Mouse (Mus musculus): Measurements from ENCODE around the gene Ablim2. TPM values are rescaled to one million over a fixed set of nuclear protein-coding genes. Genes with fewer than 3 reads are reported as not detected.

Gene Ablim2
- polyA plus RNA-seq (2015; fragmentation: Illumina TruSeq; extraction: RNeasy Lipid Tissue Mini Kit (QIAGEN cat#74804); ENCODE audit: insufficient read depth, low read depth, low replicate concordance), result 4.0 TPM

DNA sequence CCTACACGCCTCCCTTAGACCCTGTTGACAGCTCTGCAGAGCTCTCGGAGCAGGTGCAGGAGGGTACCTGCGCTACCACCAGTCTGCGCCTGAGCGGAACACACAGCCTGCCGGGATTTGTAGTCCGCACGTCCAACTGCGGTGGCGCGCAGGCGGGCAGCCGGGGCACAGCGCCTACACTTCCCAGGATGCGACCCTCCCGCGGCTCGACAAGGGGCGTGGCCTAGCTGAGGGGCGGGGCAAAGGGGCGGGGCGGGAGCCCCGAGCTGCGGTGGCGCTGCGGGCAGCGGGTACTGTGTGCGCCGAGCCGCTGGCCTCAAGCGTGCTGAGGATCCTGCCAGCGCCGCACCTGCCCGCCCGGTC, at the start of gene Ablim2:
TSS of gene Ablim2 (plus strand) at position 242 of the 363 bp plus-strand sequence.

DNA sequence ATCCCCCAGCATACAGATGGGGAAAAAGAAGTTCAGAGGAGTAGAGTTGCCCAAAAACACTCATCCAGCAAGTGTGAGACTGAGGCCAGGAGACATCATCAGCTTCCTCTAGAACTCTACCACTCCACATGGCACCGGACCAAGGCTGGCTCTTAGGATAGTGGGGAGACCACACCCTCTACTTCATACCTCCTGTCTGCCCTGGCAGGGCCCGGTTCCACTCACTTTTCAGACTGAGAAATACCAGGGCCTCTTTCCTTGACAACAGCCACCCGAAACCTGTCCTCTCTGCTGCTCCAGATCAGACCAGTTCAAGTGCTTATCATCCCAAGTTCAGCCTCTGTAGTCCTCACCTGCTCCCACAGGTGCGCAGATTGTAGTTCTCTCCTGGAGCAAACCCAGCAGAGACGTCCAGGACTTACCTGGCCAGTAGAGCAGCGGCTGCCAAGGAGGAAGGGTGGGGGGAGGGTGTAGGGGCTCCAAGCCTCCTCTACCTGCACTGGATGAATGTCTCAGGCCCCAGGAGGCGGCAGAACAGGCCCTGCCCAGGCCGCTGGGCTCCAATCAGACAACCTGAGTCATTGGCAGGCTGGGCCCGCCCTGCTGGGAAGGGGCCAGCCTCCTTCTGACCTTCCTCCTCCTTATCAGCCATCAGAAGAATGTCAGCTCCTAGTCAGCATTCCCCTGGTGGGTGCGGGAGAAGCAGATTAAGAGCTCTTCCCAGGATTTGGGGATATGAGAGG, 18.0 kb upstream of the Ablim2 start, which contains the start of gene Sh3tc1:
TSS of gene Sh3tc1 (minus strand) at position 452 of the 743 bp plus-strand sequence.

DNA sequence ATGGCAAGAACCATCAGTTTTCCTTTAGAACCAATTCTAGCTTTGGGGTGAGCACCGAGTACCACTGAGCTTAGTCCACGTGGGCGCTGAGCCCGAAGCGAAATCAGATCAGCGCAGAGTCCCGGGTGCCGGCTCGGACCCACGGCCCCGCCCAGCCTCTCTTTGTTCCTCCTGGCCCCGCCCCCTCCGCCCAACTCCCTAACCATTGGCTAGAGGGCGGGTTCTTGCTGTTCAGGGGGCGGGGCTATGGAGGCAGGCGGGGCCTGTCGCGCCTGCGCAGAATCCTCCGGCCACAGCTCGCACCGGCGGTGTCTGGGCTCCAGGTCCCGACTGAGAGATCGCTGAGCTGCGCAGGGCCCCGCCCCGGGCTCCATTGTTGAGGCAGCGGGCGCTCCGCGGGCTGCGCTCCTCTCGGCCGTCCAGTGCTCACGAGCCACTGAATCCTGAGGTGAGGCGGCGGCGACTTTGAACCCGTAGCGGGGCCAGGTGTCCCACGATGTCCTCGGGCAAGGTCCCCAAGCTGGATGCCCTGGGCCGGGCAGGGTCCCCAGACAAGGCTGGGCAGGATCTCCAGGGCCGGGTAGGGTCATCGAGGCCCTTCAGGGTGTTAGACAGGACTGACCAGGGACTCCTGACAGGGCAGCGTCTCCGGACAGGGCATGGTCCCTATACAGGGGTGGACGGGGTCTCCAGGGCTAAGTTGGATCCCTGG, 135.6 kb downstream of the Ablim2 start, which contains the start of gene Afap1:
TSS of gene Afap1 (plus strand) at position 227 of the 712 bp plus-strand sequence.

Other genes with a start within 250 kb of the Ablim2 start
- gene Cpz, start 232.2 kb upstream of the Ablim2 start, polyA plus RNA-seq (2015; fragmentation: Illumina TruSeq; extraction: RNeasy Lipid Tissue Mini Kit (QIAGEN cat#74804); ENCODE audit: insufficient read depth, low read depth, low replicate concordance), result 1.6 TPM
- 1.3 TPM for gene Trmt44, start 182.8 kb upstream of the Ablim2 start, polyA plus RNA-seq (2015; fragmentation: Illumina TruSeq; extraction: RNeasy Lipid Tissue Mini Kit (QIAGEN cat#74804); ENCODE audit: insufficient read depth, low read depth, low replicate concordance)
- gene Acox3, start 174.8 kb upstream of the Ablim2 start, polyA plus RNA-seq (2015; fragmentation: Illumina TruSeq; extraction: RNeasy Lipid Tissue Mini Kit (QIAGEN cat#74804); ENCODE audit: insufficient read depth, low read depth, low replicate concordance), result 5.0 TPM
- gene Htra3, start 78.1 kb upstream of the Ablim2 start, polyA plus RNA-seq (2015; fragmentation: Illumina TruSeq; extraction: RNeasy Lipid Tissue Mini Kit (QIAGEN cat#74804); ENCODE audit: insufficient read depth, low read depth, low replicate concordance), result 35.0 TPM
- 3.3 TPM for gene Sh3tc1, start 17.9 kb upstream of the Ablim2 start, polyA plus RNA-seq (2015; fragmentation: Illumina TruSeq; extraction: RNeasy Lipid Tissue Mini Kit (QIAGEN cat#74804); ENCODE audit: insufficient read depth, low read depth, low replicate concordance)
- gene Afap1, start 135.4 kb downstream of the Ablim2 start, polyA plus RNA-seq (2015; fragmentation: Illumina TruSeq; extraction: RNeasy Lipid Tissue Mini Kit (QIAGEN cat#74804); ENCODE audit: insufficient read depth, low read depth, low replicate concordance), result 3.0 TPM

Data from pancreas, adult 10 weeks (tissue).